Mouse (Mus musculus): Measurements from ENCODE around the gene Prkch. TPM values are rescaled to one million over a fixed set of nuclear protein-coding genes. Genes with fewer than 3 reads are reported as not detected.

Prkch gene
- total RNA-seq, 1 experiment from 2014 or later: 140 TPM

DNA sequence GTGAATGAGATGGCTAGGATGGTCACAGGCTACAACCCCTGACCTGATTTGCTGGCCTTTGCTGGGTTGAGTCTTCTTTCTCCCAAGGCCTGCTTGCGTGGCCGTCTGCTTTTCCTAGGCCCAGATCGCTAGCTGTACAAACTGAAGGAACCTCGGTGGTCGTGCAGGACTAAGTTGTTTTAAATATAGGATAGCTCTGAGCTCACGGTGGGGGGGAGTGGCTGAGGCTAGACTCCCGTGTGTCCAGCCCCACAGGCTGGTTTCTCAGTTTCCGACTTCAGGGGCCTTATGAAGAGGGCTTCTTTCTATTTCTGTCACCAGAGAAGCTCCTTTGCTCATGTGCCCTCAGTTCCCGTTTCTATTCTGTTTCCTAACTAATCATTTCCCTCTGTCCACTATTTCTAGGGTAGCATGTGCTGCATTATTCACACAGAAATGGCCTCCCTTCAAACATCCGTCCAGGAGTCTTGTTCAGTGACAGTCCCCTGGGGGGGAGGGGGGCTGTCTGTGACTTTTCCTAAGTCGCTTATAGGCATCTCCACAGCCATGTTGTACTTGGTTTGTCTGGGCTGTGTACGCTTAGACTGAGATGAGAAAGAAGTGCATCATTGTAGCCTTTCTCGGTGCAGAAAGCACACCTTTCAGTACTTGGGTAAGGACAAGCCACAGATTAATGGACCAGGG, 22.9 kb downstream of the Prkch start:
- ATAC-seq (replicated peaks; ENCODE audit: insufficient number of reproducible peaks, low FRiP score, low TSS enrichment, poor library complexity, severe bottlenecking): 0 out of 2 replicates have a peak, but pooled peaks have one; percentile 14

- no peak for ATAC-seq (replicated peaks; ENCODE audit: insufficient number of reproducible peaks, low FRiP score, low TSS enrichment, poor library complexity, severe bottlenecking)
These were observed 23.4 kb downstream of the Prkch start for GRCm38 (mm10) chr12:73608065-73608397.

DNA sequence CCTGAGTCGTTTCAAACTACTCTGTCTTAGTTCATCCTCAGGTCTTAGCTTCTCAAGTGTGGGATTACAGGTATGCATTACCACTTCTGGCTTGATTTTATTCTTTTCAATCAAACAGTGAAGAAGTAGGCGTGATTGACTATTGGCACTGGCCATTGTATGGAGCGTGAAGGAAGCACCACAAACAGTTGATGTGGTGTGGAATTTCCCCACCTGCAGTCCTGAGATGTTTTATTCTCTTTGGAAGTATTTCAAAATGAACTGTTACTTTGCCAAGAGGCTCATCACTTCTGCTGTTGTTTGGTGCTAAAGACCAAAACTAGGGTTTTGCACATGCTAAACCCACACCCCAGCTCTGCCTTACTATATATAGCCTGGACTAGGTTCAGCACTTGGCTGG, 24.7 kb downstream of the Prkch start:
- ATAC-seq (replicated peaks; ENCODE audit: insufficient number of reproducible peaks, low FRiP score, low TSS enrichment, poor library complexity, severe bottlenecking): no peak

- peak; percentile 45 for ATAC-seq (replicated peaks; ENCODE audit: insufficient number of reproducible peaks, low FRiP score, low TSS enrichment, poor library complexity, severe bottlenecking)
These were observed 25.3 kb downstream of the Prkch start for GRCm38 (mm10) chr12:73609676-73610545.

- peak; percentile 51 for ATAC-seq (replicated peaks; ENCODE audit: insufficient number of reproducible peaks, low FRiP score, low TSS enrichment, poor library complexity, severe bottlenecking)
These were observed 26.3 kb downstream of the Prkch start for GRCm38 (mm10) chr12:73610831-73611370.

DNA sequence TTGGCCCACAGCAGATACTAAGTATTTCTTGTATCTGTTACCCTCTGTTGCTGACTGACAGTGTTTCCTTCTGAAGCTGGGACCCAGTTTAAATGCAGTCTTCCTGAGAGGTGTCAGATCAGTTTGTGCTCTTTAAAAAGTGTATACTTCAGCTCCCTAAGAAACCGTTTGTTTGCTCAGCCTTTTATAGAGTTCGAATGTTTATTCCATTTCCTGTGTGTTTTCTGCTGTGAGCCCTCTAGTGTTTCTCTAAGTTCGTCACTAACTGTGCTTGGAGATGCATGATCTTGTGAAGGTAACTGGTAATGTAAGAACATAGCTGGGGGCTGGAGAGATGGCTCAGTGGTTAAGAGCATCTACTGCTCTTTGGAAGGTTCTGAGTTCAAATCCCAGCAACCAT, 27.1 kb downstream of the Prkch start:
- ATAC-seq (replicated peaks; ENCODE audit: insufficient number of reproducible peaks, low FRiP score, low TSS enrichment, poor library complexity, severe bottlenecking): no peak

GRCm38 (mm10) chr12:73613183-73613582, 28.6 kb downstream of the Prkch start:
- ATAC-seq (replicated peaks; ENCODE audit: insufficient number of reproducible peaks, low FRiP score, low TSS enrichment, poor library complexity, severe bottlenecking): peak; percentile 57

DNA sequence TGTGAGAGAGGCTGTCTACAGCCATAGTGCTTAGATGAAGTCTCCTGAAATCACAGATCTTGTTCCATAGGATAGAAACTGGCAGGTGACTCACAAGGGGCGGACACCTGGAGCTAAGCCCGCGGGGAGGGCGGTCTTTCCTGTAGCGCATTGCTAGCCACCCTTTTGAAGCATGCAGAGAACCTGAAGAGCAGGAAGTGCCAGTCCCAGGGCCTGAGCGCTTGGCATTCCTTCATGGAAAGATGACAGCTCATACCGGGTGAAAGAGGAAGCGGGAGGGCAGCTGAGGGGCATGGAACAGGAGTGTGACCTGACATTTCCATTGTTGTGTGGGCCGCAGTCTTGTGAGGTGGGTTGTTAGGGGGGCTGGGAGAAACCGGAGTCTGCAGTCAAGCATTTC, 33.1 kb downstream of the Prkch start:
- no peak for ATAC-seq (replicated peaks; ENCODE audit: insufficient number of reproducible peaks, low FRiP score, low TSS enrichment, poor library complexity, severe bottlenecking)

GRCm38 (mm10) chr12:73625277-73626032, 40.9 kb downstream of the Prkch start:
- ATAC-seq (replicated peaks; ENCODE audit: insufficient number of reproducible peaks, low FRiP score, low TSS enrichment, poor library complexity, severe bottlenecking): no peak

DNA sequence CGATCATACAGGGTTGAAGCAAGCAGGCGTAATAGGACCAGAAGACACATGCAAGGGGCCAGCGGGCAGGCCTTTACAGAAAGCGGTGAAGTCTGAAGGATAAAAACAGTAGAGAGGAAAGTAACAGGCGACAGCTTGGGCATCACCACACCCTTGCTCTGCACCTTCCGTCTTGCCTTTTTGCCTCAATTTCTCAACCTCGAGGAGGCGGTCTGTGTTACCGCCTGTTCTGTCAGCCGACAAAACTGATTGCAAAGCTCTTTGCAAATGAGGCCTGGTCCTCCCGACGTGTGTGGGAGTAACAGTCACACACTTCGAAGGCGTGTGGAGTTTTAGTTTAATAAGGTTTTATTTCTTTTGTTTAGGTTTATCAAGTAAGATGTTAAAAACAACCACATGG, 43.3 kb downstream of the Prkch start:
- no peak for ATAC-seq (replicated peaks; ENCODE audit: insufficient number of reproducible peaks, low FRiP score, low TSS enrichment, poor library complexity, severe bottlenecking)

- peak; percentile 36; the same call in 1 of the 2 replicates for ATAC-seq (replicated peaks; ENCODE audit: insufficient number of reproducible peaks, low FRiP score, low TSS enrichment, poor library complexity, severe bottlenecking)
These were observed 46.0 kb downstream of the Prkch start for GRCm38 (mm10) chr12:73630596-73630995.

GRCm38 (mm10) chr12:73631148-73631547, 46.6 kb downstream of the Prkch start:
- no peak for ATAC-seq (replicated peaks; ENCODE audit: insufficient number of reproducible peaks, low FRiP score, low TSS enrichment, poor library complexity, severe bottlenecking)

DNA sequence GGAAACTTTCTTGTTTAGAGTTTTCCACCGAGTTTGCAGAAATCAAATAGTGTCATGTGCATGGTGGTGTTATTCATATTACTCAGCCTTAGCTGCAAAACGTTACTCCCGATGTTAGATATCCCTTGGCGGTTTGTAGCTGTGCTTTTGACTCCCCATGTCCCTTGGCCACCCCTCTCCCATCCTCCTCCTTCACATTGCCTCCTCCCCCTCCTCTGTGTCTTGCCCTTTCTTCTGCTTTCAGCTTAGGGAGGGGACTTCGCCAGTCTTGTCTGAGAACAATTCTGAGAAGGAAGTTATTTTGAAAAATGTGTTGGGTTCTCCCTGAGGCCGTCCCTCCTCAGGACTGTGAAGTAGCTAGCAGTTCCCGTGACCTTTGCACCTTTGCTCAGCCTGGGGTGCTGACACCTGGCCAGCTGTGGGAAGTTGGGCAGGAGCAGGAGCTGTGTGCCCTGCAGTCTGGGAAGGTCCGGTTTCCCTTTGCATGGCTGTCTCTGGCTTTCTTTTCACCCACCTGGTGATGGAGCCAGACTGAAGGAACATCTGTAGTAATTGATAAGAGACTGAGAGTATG, 48.2 kb downstream of the Prkch start:
- ATAC-seq (replicated peaks; ENCODE audit: insufficient number of reproducible peaks, low FRiP score, low TSS enrichment, poor library complexity, severe bottlenecking): peak; percentile 61

- 0 out of 2 replicates have a peak, but pooled peaks have one; percentile 11 for ATAC-seq (replicated peaks; ENCODE audit: insufficient number of reproducible peaks, low FRiP score, low TSS enrichment, poor library complexity, severe bottlenecking)
These were observed 49.1 kb downstream of the Prkch start for GRCm38 (mm10) chr12:73633707-73634106.

- no peak for ATAC-seq (replicated peaks; ENCODE audit: insufficient number of reproducible peaks, low FRiP score, low TSS enrichment, poor library complexity, severe bottlenecking)
These were observed 55.0 kb downstream of the Prkch start for GRCm38 (mm10) chr12:73639571-73639970.

DNA sequence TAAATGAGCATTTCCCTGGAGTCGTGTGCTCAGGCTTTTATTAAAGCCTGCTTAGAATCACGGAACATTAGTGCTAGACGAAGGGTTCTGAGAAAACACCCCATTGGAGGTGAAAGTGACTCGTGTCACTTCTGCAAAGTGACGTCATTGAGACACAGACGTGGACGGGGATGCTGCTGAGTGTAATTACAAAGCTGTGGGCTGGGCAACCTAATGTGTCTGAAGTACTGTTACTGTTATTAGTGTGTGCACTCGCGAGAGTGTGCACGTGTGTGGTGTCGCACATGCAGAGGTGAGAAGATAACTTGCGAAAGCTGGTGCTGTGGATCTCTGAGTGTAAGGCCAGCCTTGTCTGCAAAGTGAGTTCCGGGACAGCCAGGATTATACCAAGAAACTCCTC, 56.6 kb downstream of the Prkch start:
- ATAC-seq (replicated peaks; ENCODE audit: insufficient number of reproducible peaks, low FRiP score, low TSS enrichment, poor library complexity, severe bottlenecking): peak; percentile 73

GRCm38 (mm10) chr12:73645216-73645615, 60.6 kb downstream of the Prkch start:
- ATAC-seq (replicated peaks; ENCODE audit: insufficient number of reproducible peaks, low FRiP score, low TSS enrichment, poor library complexity, severe bottlenecking): no peak

- no peak for ATAC-seq (replicated peaks; ENCODE audit: insufficient number of reproducible peaks, low FRiP score, low TSS enrichment, poor library complexity, severe bottlenecking)
These were observed 63.1 kb downstream of the Prkch start for GRCm38 (mm10) chr12:73647686-73648085.

Measured in monocyte, adult 5-6 weeks (primary cell).